Mouse (Mus musculus) hindbrain, embryonic 14.5 days (tissue): ENCODE measurements around the gene Pfdn6. TPM values are rescaled to one million over a fixed set of nuclear protein-coding genes. Genes with fewer than 3 reads are reported as not detected.
"Not testable (repeated sequence)": the region's sequence is repeated elsewhere in the genome, so short reads cannot be mapped to it uniquely, and the experiment has no call there.

Source experiments
- ATAC-seq: fragments of 200-750 bp; cut with Nextera tagmentation; 2 replicates; pipeline ENCODE4 v1.8.0; 2017; ENCODE audit warnings: moderate number of reproducible peaks, mild to moderate bottlenecking, moderate TSS enrichment, moderate library complexity; ENCODE audit not compliant: low FRiP score
- DNase-seq: peaks from one replicate; pipeline ENCODE4 v3.0.0-alpha.2; 2015; ENCODE audit warnings: low spot score
- H3K27ac ChIP-seq: fragments of 300-500 bp; sonication (generic); 2 replicates; pipeline ENCODE4 v1.5.1; 2014; ENCODE audit warnings: mild to moderate bottlenecking, moderate library complexity
- H3K27me3 ChIP-seq: fragments of 300-500 bp; sonication (generic); 2 replicates; pipeline ENCODE4 v1.6.1; 2014; ENCODE audit warnings: mild to moderate bottlenecking, low read length, mixed read lengths; ENCODE audit not compliant: control insufficient read depth, insufficient read depth
- H3K36me3 ChIP-seq: fragments of 300-500 bp; sonication (generic); replicated peaks from 2 replicates; pipeline ENCODE4 v1.6.1; 2014; ENCODE audit not compliant: control insufficient read depth, insufficient read depth
- H3K4me1 ChIP-seq: fragments of 300-500 bp; sonication (generic); replicated peaks from 2 replicates; pipeline ENCODE4 v1.6.1; 2014; ENCODE audit warnings: antibody characterized with exemption, low read length, mixed read lengths; ENCODE audit not compliant: control insufficient read depth, insufficient read depth
- H3K4me2 ChIP-seq: fragments of 300-500 bp; sonication (generic); replicated peaks from 2 replicates; pipeline ENCODE4 v1.6.1; 2014; ENCODE audit warnings: mild to moderate bottlenecking, moderate library complexity
- H3K4me3 ChIP-seq: fragments of 300-500 bp; sonication (generic); replicated peaks from 2 replicates; pipeline ENCODE4 v1.5.1; 2014; ENCODE audit warnings: mild to moderate bottlenecking, low read length
- H3K9ac ChIP-seq: fragments of 300-500 bp; sonication (generic); 2 replicates; pipeline ENCODE4 v1.6.1; 2014
- H3K9me3 ChIP-seq: fragments of 300-500 bp; sonication (generic); 2 replicates; pipeline ENCODE4 v1.6.1; 2016; ENCODE audit warnings: low read length; ENCODE audit not compliant: control insufficient read depth
- WGBS: fragments of 180-500 bp; shearing (Covaris S2); extraction: QIAGEN DNeasy Blood & Tissue Kit; methylation state at CpG from one replicate; pipeline ENCODE4 v1.1.7; 2014; 5-methylcytosine and 5-hydroxymethylcytosine counted together
- polyA plus RNA-seq: library from polyadenylated mRNA; unstranded; fragments of >200 nt; fragmentation: Nextera tagmentation; extraction: Ambion mirVana; gene quantifications from 2 replicates; pipeline ENCODE4 v1.2.1, GENCODE M21; 2014

The Pfdn6 gene
- polyA plus RNA-seq, 1 experiment from 2014 or later, result 161 TPM

- H3K4me3 ChIP-seq, result no peak overlapping the region
- no peaks in the 10 kb centered on the region for H3K27me3 ChIP-seq
- DNase-seq (peak; percentile 63), ATAC-seq (no peak)
- no peak overlapping the region for H3K4me2 ChIP-seq
- no peaks in the 10 kb centered on the region for H3K9me3 ChIP-seq
- H3K4me1 ChIP-seq, result no peaks in the 10 kb centered on the region
- H3K27ac ChIP-seq, result no peak overlapping the region
- 46% methylated on average over 6 of the region's 6 CpGs for WGBS
- no peaks in the 10 kb centered on the region for H3K36me3 ChIP-seq
- H3K9ac ChIP-seq, result no peak overlapping the region
Observed at GRCm38 (mm10) chr17:33897114-33897794, 42.9 kb downstream of the Pfdn6 start.

GRCm38 (mm10) chr17:33893011-33893410 is 47.1 kb downstream of the Pfdn6 start:
- not testable (repeated sequence) for DNase-seq, H3K4me2 ChIP-seq, H3K27ac ChIP-seq, H3K36me3 ChIP-seq, H3K9me3 ChIP-seq, H3K4me3 ChIP-seq, ATAC-seq, H3K4me1 ChIP-seq, H3K27me3 ChIP-seq, H3K9ac ChIP-seq
- WGBS, result 76% methylated on average over 4 of the region's 4 CpGs

- 17% methylated on average over 7 of the region's 7 CpGs for WGBS
Observed at GRCm38 (mm10) chr17:33892429-33892828, 47.7 kb downstream of the Pfdn6 start.

GRCm38 (mm10) chr17:33891892-33892291 is 48.3 kb downstream of the Pfdn6 start:
- H3K4me3 ChIP-seq, H3K36me3 ChIP-seq, H3K9me3 ChIP-seq, H3K4me1 ChIP-seq, ATAC-seq, DNase-seq, H3K27ac ChIP-seq, H3K4me2 ChIP-seq, H3K9ac ChIP-seq, H3K27me3 ChIP-seq: not testable (repeated sequence)
- 65% methylated on average over 6 of the region's 6 CpGs for WGBS

More at GRCm38 (mm10) chr17:33892429-33892828, 47.7 kb downstream of the Pfdn6 start:
- Histone ChIP-seq H3K4me2 (no peak overlapping the region), H3K27me3 (no peaks in the 10 kb centered on the region), H3K4me3 (no peak overlapping the region), H3K9ac (no peak overlapping the region), H3K36me3 (no peaks in the 10 kb centered on the region), H3K27ac (no peak overlapping the region), H3K9me3 (no peaks in the 10 kb centered on the region), H3K4me1 (0 out of 2 replicates have a peak, but pooled peaks cover 4% of the 10 kb centered on the region)
- ATAC-seq, result no peak
- no peak for DNase-seq

- ATAC-seq, result no peak
- 65% methylated on average over 2 of the region's 2 CpGs for WGBS
- H3K9ac ChIP-seq, result no peak overlapping the region
- H3K9me3 ChIP-seq, result no peaks in the 10 kb centered on the region
- H3K27me3 ChIP-seq, result no peaks in the 10 kb centered on the region
- H3K4me1 ChIP-seq, result 0 out of 2 replicates have a peak, but pooled peaks cover 4% of the 10 kb centered on the region
- H3K4me2 ChIP-seq, result no peak overlapping the region
- no peak overlapping the region for H3K27ac ChIP-seq
- H3K4me3 ChIP-seq, result no peak overlapping the region
- no peaks in the 10 kb centered on the region for H3K36me3 ChIP-seq
- no peak for DNase-seq
Observed at GRCm38 (mm10) chr17:33891357-33891756, 48.8 kb downstream of the Pfdn6 start.

- peak within 1 kb of the TSS; percentile 52 for H3K9ac ChIP-seq
- no peaks in the 10 kb centered on the region for H3K27me3 ChIP-seq
- DNase-seq (peak; percentile 100), ATAC-seq (peak; percentile 99)
- no peaks in the 10 kb centered on the region for H3K9me3 ChIP-seq
- peak within 1 kb of the TSS; percentile 70 for H3K4me2 ChIP-seq
- H3K4me3 ChIP-seq, result peak within 1 kb of the TSS; percentile 56
- H3K36me3 ChIP-seq, result no peaks in the 10 kb centered on the region
- H3K4me1 ChIP-seq, result 0 out of 2 replicates have a peak, but pooled peaks cover 4% of the 10 kb centered on the region
- no peak within 1 kb of the TSS for H3K27ac ChIP-seq
- WGBS, result 0% methylated on average over 44 of the region's 49 CpGs
Observed at GRCm38 (mm10) chr17:33890533-33891059, 49.5 kb downstream of the Pfdn6 start, which contains the start of gene Kifc1. Gene Kifc1 (minus strand): TSS chr17:33890661.

- Histone ChIP-seq H3K4me2 (peak overlapping the region; percentile 70), H3K9ac (peak overlapping the region; percentile 52), H3K4me3 (peak overlapping the region; percentile 56)
- H3K9me3 ChIP-seq, H3K36me3 ChIP-seq, DNase-seq, H3K4me1 ChIP-seq, ATAC-seq, H3K27me3 ChIP-seq, H3K27ac ChIP-seq: not testable (repeated sequence)
- under 1% methylated on average over 41 of the region's 44 CpGs for WGBS
Observed at GRCm38 (mm10) chr17:33889941-33890532, 50.1 kb downstream of the Pfdn6 start.

Other genes starting within 250 kb of the Pfdn6 start
- gene March2, start 221.7 kb downstream of the Pfdn6 start, polyA plus RNA-seq, result 69.0 and 72.1 TPM in 2 replicates
- 370 and 430 TPM in 2 replicates for gene Rab11b, start 179.8 kb downstream of the Pfdn6 start, polyA plus RNA-seq
- gene Angptl4, start 158.5 kb downstream of the Pfdn6 start, polyA plus RNA-seq, result 19.1 and 25.1 TPM in 2 replicates
- gene Kank3, start 129.8 kb downstream of the Pfdn6 start, polyA plus RNA-seq, result 44.7 and 47.7 TPM in 2 replicates
- 580 and 749 TPM in 2 replicates for gene Rps28, start 115.8 kb downstream of the Pfdn6 start, polyA plus RNA-seq
- 487 and 568 TPM in 2 replicates for gene Ndufa7, start 115.8 kb downstream of the Pfdn6 start, polyA plus RNA-seq
- gene Cd320, start 97.3 kb downstream of the Pfdn6 start, polyA plus RNA-seq, result 57.5 and 59.6 TPM in 2 replicates
- gene Gm7029, start 66.5 kb downstream of the Pfdn6 start, polyA plus RNA-seq, result not detected in 2 replicates
- gene Kifc1, start 49.7 kb downstream of the Pfdn6 start, polyA plus RNA-seq, result 1.7 and 1.8 TPM in 2 replicates
- gene Platr17, start 35.2 kb downstream of the Pfdn6 start, polyA plus RNA-seq, result 0.59 TPM in 1 of 2 replicates, not detected in the other
- gene Daxx, start 30.9 kb downstream of the Pfdn6 start, polyA plus RNA-seq, result 39.2 and 43.2 TPM in 2 replicates
- 24.9 and 29.6 TPM in 2 replicates for gene Tapbp, start 24.4 kb downstream of the Pfdn6 start, polyA plus RNA-seq
- 10.4 and 11.4 TPM in 2 replicates for gene Zbtb22, start 24.4 kb downstream of the Pfdn6 start, polyA plus RNA-seq
- 47.7 and 49.2 TPM in 2 replicates for gene Rgl2, start 10.8 kb downstream of the Pfdn6 start, polyA plus RNA-seq
- 15.6 and 19.5 TPM in 2 replicates for gene Wdr46, start 317 bp upstream of the Pfdn6 start, polyA plus RNA-seq
- gene B3galt4, start 11.1 kb upstream of the Pfdn6 start, polyA plus RNA-seq, result 7.8 and 9.2 TPM in 2 replicates
- gene Vps52, start 15.5 kb upstream of the Pfdn6 start, polyA plus RNA-seq, result 56.0 and 56.6 TPM in 2 replicates
- 804 and 966 TPM in 2 replicates for gene Rps18, start 15.7 kb upstream of the Pfdn6 start, polyA plus RNA-seq
- 12.5 and 16.5 TPM in 2 replicates for gene H2-K1, start 60.0 kb upstream of the Pfdn6 start, polyA plus RNA-seq
- 6.3 and 7.8 TPM in 2 replicates for gene Ring1, start 84.3 kb upstream of the Pfdn6 start, polyA plus RNA-seq
- 64.3 and 67.3 TPM in 2 replicates for gene H2-Ke6, start 87.7 kb upstream of the Pfdn6 start, polyA plus RNA-seq
- gene Slc39a7, start 91.3 kb upstream of the Pfdn6 start, polyA plus RNA-seq, result 87.1 and 97.0 TPM in 2 replicates
- gene Rxrb, start 91.5 kb upstream of the Pfdn6 start, polyA plus RNA-seq, result 32.2 and 34.5 TPM in 2 replicates
- gene Col11a2, start 99.1 kb upstream of the Pfdn6 start, polyA plus RNA-seq, result 2.7 and 3.4 TPM in 2 replicates
- gene H2-Oa, start 152.0 kb upstream of the Pfdn6 start, polyA plus RNA-seq, result 0.29 TPM in 1 of 2 replicates, not detected in the other
- 19.2 and 20.2 TPM in 2 replicates for gene H2-DMa, start 179.2 kb upstream of the Pfdn6 start, polyA plus RNA-seq
- 133 and 136 TPM in 2 replicates for gene Brd2, start 182.3 kb upstream of the Pfdn6 start, polyA plus RNA-seq
- gene H2-DMb2, start 203.0 kb upstream of the Pfdn6 start, polyA plus RNA-seq, result 0.16 TPM in 1 of 2 replicates, not detected in the other
- 0.72 and 0.76 TPM in 2 replicates for gene H2-DMb1, start 212.7 kb upstream of the Pfdn6 start, polyA plus RNA-seq
- gene Tap1, start 247.2 kb upstream of the Pfdn6 start, polyA plus RNA-seq, result 2.2 and 2.6 TPM in 2 replicates
- 0.95 and 1.2 TPM in 2 replicates for gene Psmb9, start 247.4 kb upstream of the Pfdn6 start, polyA plus RNA-seq